Mouse (Mus musculus) embryo, embryonic 11 days (tissue): ENCODE data around the gene Dcdc2b.

Experiments
- DNase-seq: peaks from one replicate; pipeline ENCODE4 v3.0.0-alpha.2; 2015

The Dcdc2b gene

DNA sequence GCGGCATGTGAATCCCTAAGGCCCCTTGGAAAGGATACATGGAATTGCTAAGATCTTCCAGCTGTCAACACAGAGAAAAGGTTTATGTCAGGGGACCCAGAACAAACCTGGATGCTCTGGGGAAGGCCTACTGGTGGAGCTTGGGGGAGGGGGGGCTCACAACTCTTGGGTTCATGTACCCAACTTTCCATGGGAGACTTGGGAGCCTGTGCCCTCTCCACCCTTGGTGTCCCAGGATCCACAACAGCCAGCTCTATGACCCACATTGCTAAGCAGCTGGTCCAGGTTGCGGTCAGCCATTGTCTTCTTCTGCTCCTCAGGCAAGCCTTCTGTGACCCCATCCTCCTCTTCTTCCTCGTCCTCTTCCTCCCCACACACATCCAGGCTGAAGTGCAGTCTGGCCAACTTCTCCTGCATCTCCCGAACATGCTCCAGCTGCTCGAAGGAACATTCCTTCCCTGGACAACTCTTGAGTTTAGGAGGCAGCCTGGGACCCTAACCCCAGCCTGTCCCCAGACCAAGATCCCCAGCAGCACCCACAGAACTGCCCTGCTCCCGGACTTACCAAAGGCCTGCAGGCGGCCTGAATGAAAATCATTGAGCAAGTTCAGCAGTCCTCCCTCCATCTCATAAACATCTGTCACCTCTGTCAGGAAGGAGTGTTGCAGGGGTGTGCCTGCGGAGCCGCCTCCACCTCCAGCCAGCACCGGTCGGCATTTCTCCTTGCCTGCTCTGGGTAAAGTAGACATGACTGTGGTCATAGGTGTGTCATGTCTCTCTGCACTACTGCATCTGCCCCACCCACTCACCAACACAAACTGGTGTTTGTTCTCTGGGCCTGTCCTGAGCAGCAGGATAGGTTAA, 6.6 kb upstream of the Dcdc2b start:
- no peak for DNase-seq

DNA sequence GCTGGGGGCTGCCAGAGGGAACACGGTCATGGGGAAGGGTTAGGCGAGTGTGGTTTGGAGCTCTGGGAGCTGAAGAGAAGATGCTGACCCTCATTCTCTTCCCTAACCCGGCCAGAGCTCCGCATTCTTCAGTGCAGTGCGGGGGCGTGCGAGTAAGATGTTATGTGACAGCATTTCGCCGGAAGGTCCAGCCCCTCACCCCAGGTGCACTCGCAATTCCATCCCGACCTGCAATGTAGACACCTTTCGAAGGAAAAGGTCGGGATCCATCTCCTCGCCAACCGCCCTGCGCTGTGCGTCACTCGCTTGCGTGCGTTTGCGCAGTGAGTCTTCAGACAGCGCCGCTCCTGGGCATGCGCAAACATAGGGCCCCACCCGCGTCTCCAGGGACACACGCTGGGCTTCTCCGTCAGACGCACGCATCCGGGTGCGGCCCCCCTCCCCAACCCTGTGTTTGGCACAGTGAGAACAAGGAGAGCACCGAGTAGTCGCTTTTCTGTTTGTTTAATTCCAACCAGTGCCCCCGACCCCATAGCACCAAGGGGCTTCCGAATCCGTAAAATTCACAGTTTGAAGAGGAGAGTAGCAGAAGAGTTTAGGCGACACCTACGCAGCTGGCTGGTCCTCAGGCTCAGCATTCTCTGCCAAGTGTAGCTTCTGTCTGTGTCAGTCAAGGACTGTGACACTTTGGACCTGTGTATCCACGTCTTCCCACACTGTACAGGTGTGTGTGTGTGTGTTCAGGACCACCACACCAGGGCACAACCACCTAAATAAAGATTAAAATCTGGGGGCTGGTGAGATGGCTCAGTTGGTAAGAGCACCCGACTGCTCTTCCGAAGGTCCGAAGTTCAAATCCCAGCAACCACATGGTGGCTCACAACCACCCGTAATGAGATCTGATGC, 5.0 kb upstream of the Dcdc2b start, which contains the start of gene Iqcc:
Iqcc (minus strand) TSS at position 314 of the 906 bp plus-strand sequence.
- DNase-seq, result peak; percentile 96

DNA sequence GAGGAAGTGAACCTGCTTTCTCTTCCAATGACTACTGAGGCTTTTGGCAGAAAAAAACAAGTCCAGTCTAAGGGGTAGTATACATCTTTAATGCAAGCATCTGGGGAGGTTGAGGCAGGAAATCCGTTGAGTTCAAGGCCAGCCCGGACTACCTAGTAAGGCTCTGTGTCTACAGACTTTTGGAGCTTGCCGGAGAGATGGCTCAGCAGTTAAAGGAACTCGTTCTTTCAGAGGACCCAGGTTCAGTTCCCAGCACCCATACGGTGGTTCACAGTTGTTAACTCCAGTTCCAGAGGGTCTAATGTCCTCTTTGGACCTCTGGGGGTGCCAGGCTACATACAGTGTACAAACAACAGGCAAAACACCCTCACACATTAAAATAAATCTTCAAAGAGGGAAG, 4.0 kb upstream of the Dcdc2b start:
- no peak for DNase-seq

DNA sequence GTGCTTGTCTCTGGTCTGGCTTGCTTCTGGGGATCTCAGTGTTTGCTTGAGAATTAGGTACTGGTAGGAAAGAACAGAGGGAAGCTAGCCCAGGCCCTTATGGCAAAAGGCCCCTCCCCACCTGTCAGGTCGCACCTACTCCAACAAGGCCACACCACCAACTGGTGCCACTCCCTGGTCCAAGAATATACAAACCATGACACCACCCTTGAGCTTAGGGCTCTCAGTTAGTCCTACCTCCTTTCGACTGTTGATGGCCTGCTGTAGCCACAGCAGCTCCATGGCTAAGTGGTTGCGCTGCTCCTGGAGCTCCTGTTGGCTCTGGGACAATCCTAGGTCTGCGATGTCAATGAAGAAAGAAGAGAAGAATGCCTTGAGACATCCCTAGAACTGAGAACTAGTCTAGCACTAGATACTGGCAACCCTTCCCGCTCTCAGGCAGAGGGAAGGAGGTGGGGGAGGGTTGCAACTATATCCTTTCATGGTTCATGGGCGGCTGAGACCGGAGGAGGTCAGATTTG, 3.1 kb upstream of the Dcdc2b start:
- no peak for DNase-seq

DNA sequence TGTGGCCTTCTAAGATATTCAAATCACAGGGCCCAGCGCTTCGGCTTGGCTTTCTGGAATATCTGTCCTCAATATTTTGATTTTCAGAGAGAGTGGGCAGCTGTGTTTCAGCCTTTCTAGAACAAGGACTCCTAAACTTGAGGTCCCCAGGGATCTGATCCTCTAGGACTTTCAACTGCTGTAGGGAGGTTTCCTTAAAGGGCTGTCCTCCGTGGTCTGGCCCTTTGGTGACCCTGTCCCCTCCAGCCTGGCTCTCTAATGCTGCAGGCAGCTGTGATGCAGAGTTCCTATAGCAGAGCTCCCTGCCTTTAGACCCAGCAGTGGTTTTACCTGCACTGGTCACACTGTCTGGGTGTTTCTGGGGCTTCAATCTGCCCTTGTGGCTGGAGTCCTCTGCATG, 2.6 kb upstream of the Dcdc2b start:
- no peak for DNase-seq

DNA sequence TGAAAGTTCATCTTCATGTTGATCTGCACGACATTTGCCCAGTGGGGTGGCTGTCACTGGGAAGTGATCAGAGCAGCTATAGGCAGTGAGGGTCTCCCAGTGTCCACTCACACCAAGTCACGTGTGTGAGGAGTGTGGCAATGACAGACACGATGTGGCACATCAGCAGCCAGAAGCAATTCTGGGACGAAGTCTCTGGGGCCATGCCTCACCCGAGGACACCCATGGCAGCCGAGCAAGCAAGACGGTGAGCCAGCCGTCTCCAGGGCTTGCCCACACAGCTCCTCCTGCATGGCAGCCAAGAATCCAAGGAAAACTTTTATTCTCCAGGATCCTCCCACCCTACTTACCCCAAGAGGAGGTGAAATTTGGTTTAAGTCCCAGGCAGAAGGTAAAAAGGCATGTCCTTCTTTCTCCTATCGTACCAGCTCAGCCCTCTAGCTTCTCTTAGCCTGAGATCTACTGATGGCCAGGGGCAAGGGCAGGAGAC, 1.8 kb upstream of the Dcdc2b start:
- no peak for DNase-seq

DNA sequence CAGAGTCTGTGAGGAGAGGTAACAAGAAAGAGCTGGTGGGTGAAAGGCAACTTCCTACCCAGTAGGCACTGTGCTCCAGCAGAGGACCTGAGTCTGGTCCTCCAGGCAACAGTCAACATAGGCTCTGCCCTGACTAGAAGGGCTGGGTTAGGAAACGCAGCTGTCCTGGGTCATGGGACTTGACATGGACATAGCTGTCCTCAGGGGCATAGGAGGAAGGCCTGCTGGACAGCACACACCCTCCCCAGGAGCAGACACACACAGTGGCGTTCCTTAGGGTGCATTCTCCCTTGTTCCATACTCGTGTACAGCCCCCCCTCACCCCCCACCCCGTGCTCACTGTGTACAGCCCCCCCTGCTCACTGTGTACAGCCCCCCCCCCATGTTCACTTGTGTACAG, 3.6 kb downstream of the Dcdc2b start:
- no peak for DNase-seq

DNA sequence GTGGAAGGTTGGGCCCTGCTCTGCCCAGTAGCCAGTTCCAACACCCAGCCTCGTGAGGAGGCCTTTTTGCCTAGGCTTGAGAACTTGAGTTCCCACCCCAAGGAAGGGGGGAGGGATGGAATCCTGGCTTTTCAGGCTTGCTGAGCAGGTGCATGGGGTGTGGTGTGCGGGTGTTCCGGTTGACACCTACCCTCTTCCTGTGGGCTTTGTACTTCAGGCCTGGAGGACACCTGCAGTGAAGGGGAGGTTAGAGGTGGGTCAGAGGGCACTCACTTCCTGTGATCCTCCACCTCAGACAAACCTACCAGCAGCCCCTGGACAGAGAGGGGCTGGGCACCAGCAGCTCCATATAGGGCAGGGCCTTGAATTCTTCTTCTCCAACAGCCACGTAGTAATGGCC, 4.0 kb downstream of the Dcdc2b start:
- no peak for DNase-seq

DNA sequence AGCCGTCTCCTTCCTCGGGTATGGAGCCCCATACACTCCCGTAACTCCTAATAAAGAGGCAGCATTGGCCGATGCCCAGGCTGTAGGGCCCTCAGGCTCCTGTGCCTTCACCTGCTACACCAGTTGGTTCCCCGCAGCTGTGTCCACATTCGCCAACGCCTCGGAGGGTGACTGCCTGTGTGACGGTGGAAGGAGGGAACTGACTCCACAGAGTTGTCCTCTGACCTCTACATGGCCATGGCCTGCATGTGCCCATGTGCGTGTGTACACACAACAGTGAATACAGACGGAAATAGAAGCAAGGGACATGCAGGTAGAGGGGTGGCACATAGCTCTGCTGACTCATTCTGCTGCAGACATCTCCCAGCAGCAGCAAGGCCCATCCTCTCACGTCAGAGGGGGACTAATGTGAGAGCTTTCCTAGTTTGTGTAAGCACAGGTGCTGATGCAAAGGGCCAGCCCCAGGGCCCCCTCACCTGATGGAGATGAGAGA, 4.9 kb downstream of the Dcdc2b start:
- no peak for DNase-seq

DNA sequence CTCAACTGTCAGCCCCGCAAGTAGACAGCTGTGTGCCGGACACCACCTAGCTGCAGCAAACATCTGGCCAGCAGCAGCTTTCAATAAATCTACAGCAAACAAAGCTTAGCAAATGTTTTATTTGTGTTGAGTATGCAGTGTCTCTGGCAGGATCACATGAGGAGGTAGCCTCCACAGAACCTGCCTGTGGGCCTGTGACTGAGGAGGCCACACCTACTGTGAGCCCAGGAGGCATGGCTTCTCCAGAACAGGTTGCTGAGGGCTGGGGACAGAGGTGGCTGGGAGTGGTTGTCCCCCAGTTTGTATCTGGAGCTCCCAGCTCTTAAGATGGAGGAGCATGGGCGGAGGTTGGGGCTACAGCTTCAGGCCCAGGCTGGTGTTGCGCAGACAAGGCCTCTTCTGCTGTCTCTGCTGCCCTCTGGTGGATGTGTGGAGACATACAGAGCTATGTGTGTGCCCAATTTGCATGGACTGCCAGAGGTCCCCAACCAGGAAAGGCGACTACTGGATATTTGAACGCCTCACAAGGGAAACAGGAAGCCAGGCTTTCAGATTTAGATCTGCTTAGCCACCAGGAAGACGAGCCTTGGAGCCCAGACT, 5.5 kb downstream of the Dcdc2b start:
- peak; percentile 90 for DNase-seq

DNA sequence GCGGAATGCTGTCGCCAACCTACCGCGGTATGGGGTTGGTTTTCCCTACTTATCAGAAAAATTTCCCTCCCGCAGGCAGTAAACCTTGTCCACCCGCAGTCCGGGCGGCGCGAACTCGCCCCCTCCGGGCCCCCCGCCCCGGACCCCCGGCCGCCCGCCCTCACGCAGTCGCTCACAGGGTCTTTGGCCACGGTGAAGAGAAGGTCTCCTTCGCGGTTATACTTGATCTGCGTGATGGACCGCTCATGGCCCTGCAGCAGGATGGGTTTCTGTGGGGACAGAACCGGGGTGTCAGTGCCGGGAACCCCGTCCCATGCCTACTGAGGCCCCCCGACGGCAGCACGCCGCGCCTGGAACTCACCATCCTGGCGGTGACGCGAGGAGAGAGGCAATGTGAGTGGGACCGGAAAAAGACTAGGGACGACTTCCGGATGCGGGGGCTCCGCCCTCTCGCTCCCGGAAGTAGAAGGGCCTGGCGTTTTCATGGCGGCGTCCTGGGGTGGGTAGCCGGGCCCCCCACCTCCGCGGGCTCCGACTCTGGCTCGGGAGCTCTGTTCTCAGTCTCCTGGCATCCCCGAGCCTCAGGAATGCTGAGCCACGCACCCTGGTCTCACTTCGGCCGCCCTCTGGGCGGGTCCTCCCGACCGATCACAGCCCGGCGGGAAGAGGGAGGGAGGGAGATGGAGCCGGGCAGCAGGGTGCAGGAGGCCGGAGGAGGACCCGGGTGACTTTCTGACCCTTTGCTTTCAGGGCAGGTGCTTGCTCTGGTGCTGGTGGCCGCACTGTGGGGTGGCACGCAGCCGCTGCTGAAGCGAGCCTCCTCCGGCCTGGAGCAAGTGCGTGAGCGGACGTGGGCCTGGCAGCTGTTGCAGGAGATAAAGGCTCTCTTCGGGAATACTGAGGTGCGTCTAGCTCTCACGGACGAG, 13.6 kb downstream of the Dcdc2b start, which contains the start of the genes Eif3i and Tmem234:
Eif3i (minus strand) TSS at position 416 of the 926 bp plus-strand sequence.
Tmem234 (plus strand) TSS at position 436 of the 926 bp plus-strand sequence.
- peak; percentile 92 for DNase-seq

DNA sequence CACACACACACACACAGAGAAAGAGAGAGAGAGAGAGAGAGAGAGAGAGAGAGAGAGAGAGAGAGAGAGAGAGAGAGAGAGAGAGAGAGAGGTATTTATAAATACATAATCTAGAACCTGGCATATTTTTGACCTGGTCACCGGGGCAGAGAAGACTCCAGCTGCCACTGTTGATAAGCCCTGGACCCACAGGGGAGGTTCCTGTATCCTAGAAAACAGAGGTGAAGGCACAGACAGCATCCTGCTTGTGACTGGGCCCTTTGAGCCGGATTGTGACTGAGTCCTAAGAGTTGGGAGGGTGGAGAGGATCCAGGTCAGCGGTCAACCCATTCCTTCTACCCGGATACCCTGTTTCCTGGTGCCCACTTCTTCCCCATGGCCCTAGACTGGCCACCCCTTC, 25.2 kb downstream of the Dcdc2b start:
- DNase-seq, result no peak

DNA sequence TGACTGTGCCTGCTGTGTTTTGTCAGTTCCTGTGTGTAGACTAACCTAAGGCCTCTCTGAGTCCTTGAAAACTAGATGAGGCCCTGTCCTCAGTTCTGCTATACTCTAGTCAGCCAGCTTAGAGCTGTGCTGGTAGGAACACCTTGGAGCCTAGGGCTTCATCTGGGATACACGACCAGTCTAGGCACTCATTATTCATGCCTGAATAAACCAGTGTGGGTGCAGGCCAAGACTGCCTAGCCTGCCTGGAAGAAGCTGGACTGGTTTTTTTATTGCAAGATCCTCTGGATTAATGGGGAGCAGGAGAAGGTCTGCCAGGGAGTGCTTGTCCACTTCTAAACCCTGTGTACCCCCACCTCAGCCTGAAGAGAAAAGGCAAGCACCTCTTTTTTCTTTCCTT, 27.1 kb downstream of the Dcdc2b start:
- no peak for DNase-seq

DNA sequence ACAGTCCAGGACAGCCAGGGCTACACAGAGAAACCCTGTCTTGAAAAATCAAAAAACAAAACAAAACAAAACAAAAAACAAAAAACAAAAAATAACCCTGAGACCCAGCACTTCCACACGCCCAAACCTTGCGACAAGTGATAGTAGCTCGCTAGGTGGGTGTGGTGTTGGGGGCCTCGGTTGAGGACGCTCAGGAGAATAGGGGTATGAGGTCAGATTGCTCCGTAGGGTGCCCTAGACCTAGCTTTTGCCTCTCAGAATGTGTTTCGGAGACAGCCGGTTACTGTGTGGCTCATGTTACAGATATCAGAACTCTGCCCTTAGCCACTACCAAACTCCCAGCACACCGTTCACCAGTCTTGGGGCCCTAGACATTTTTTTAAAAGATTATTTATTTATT, 28.3 kb downstream of the Dcdc2b start:
- DNase-seq, result no peak

DNA sequence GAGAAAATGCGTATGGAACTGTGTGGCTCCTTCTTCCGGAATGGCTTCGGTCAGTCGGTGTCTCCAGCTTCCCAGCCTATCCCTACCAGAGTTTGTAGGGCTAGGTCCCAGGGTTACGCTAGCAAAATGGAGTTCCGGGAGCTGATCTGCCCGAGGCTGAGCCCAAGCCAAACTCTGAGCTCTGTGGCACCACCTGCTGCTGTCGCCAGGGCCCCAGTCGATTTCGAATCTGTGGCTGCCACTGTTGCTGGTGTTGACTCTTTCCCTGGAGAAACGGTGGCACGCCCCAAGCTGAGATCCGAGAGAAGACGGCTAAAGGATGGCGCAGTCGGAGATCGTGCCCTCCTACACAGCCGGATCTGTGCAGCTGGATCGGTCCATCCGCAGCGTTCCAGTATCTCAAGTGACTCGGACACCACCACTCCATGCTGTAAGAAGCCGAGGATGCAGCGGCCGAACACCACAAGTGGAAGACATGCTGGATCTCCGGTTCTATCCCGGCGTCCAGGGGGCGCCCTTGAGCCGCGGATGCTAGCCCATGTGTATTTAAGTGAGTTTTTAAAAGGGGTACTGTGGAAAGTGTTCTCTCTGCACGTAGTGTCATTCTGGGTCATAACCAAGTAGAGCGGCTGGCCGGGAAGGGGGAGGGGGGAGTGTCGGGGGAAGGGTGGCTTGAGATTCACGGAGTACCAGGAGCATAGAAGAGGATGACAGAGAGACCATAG, 29.0 kb downstream of the Dcdc2b start:
- peak; percentile 90 for DNase-seq

DNA sequence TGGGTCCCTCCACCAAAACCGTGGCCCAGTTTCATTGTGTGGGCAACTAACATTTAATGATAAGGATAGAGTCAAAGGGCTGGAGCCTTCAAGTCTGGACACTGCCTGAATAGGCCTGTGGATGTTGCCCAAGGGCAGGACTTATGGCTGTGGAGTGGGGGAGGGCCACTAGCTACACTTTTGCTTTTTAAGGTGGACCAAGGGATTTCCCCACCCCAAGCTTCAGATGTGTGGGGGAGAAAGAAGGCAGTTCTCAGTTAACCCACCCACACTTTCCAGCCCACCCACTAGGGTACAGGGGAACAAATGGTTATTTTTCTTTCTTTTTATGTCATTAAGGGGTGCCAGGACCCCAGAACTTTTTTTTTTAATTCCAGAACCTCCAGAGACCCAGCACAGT, 29.7 kb downstream of the Dcdc2b start:
- DNase-seq, result peak; percentile 30

DNA sequence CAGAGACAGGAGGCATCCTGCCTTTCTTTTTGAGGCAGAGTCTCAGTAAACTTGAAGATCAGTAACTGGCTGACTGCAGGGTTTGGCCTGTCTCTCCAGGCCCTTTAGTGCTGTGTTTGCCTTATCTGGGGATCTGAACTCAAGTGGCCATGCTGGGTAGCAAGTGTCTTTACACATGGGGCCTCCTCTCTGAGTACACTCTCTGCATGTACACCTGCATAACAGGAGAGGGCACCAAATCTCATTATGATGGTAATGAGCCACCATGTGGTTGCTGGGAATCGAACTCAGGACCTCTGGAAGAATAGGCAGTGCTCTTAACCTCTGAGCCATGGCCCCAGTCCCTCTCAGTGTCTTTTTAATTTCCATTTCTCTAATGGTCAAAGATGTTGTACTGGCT, 31.8 kb downstream of the Dcdc2b start:
- no peak for DNase-seq

DNA sequence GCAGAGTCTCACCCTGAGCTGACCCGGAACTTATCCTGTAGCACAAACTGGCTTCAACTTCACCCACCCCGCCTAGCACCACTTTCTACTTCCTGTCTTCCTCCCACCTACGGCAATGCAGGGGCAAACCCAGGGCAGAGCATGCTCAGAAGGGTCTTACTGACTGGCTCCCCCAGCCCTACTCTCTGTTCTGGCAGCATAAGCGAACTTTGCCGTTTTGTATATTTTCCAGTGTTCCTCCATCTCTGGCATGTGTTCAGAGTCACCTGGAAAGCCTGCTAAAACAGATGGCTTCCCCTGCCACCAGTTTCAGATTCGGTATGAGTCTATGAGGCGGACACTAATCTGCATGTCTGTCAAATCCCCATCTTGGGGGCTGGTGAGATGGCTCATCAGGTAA, 33.7 kb downstream of the Dcdc2b start:
- DNase-seq, result no peak

DNA sequence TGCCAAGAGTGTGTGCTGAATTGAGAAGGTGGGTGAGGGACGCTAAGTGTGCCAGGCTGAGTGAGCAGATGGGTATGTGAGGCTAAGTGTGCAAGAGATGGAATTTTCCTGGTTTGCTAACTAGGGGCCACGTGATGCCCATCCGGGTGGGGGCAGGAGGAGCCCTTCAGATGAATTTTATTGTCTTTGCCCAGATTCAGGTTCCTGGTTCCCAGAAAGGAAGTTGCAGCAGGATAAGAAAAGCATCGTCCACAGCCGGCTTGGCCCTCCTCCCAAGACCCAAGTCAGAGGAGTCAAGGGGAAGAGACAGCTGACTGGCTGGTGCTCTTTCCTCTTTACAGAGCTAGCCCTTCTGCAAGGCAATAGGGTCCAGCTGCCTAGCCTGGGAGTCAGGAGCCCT, 35.6 kb downstream of the Dcdc2b start, which contains the start of gene Fam167b:
Fam167b (minus strand) TSS at position 84 of the 400 bp plus-strand sequence.
- DNase-seq, result no peak

DNA sequence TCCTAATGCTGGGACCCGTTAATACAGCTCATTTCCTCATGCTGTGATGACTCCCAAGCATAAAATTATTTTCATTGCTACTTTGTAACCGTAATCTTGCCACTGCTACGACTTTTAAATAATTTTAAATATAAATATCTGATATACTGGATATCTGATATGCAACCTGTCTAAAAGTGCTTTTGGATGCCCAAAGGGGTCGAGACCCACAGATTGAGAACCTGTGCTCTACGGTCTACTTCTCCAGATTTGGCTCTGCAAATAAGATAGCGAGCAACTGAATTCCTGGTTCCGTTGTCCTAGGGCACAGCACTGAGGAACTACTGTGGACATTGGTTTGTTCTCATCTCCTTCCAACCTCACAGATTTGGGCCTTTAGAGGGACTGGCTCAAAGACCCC, 36.4 kb downstream of the Dcdc2b start:
- DNase-seq, result no peak
